Mouse (Mus musculus): ENCODE measurements around the gene Tnrc6b. TPM values are rescaled to one million over a fixed set of nuclear protein-coding genes. Genes with fewer than 3 reads are reported as not detected.

Tnrc6b gene
- polyA plus RNA-seq, 1 experiment from 2014 or later, result 20.7 TPM

DNA sequence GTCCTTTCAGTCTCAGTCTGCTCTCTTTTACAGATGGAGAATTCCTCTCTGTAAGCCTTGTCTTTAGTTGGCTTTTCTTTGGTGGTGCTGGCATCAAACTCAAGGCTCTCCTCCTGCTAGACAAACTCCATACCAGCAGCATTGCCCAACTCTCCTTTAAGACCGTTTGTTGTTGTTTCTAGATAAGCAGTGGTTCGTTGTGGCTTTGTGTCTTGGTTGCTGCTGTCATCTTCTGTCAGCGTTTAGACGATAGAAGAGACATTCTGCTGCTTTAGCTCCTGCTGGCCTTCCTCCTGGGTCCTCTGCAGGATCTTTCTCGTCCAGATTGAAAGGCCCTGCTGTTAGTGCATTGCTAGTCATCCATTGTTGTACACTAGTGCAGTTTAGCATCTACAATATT lies 37.9 kb downstream of the Tnrc6b start:
- Histone ChIP-seq H3K4me2 (replicated peaks) (no peak overlapping the region), H3K9me3 (no peaks in the 10 kb centered on the region), H3K4me1 (replicated peaks) (no peaks in the 10 kb centered on the region), H3K27ac (no peak overlapping the region), H3K9ac (no peak overlapping the region), H3K27me3 (replicated peaks) (no peaks in the 10 kb centered on the region), H3K4me3 (replicated peaks) (no peak overlapping the region), H3K36me3 (no peaks in the 10 kb centered on the region)
- WGBS, result 63% methylated on average over 5 of the region's 5 CpGs
- ATAC-seq, result no peak

DNA sequence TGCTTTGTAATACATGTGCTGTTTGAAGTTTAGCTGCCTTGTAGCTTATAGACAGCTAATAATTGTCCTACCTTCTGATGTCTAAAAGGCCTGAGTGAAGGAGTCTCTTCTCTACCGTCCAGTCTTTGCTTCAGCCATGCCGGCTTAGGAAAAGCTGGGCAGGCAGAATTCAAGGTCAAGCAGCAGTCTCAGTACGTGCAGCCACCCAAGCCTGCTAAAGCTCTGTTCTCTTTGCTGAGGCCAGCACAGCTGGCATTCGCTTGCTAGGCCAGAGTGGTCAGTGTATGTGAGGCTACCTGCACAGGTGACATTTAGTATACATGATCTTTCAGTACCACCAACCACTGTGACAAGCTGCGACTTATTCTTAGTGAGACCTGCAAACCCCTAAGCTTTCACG lies 42.2 kb downstream of the Tnrc6b start:
- ATAC-seq, result no peak
- Histone ChIP-seq H3K9ac (no peak overlapping the region), H3K27ac (no peak overlapping the region), H3K4me2 (replicated peaks) (no peak overlapping the region), H3K4me3 (replicated peaks) (no peak overlapping the region), H3K27me3 (replicated peaks) (no peaks in the 10 kb centered on the region), H3K9me3 (no peaks in the 10 kb centered on the region), H3K36me3 (no peaks in the 10 kb centered on the region), H3K4me1 (replicated peaks) (no peaks in the 10 kb centered on the region)
- 75% methylated on average over 6 of the region's 6 CpGs for WGBS

DNA sequence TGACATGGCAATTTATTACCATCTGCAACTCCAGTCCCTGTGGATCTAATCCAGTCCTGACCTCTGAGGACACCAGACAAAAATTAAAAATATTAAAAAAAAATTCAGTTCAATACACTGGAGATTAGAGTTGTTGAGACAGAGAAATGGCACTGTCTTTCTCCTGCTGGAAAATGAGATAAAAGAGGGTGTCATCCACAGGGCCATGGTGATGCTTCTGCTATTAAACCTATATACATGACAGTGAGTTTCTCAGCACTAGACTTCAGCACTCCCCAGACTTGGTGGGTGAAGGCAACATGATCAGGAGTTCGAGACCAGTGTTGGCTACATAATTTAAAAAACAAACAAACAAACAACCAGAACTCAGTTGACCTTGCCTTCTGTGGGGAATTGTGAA lies 43.0 kb downstream of the Tnrc6b start:
- no peak overlapping the region for H3K4me2 ChIP-seq (replicated peaks)
- H3K9ac ChIP-seq, result no peak overlapping the region
- H3K9me3 ChIP-seq, result no peaks in the 10 kb centered on the region
- no peaks in the 10 kb centered on the region for H3K4me1 ChIP-seq (replicated peaks)
- no peak overlapping the region for H3K27ac ChIP-seq
- 100% methylated on average over 1 of the region's 1 CpGs for WGBS
- H3K36me3 ChIP-seq, result no peaks in the 10 kb centered on the region
- no peak for ATAC-seq
- no peak overlapping the region for H3K4me3 ChIP-seq (replicated peaks)
- H3K27me3 ChIP-seq (replicated peaks), result no peaks in the 10 kb centered on the region

DNA sequence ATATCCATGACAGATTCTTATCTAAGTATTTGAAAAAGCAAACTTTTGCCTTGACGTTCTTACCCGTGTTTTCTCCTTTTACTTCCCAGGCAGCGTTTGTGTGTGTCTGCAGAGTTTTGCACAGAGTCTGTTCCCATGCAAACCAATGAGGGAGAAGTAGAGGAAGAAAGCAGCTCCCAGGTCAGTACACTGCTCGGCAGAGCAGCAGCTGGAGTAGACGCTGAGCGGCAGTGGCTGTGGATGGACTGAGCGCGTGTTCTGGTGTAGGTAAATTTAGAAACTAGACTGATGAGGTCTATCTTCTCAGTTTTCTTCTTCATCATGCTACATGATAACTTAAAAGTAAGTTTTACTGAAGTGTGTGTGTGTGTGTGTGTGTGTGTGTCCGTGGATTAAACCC lies 48.3 kb downstream of the Tnrc6b start:
- Histone ChIP-seq H3K4me3 (replicated peaks) (no peak overlapping the region), H3K27ac (no peak overlapping the region), H3K36me3 (no peaks in the 10 kb centered on the region), H3K27me3 (replicated peaks) (no peaks in the 10 kb centered on the region), H3K9me3 (no peaks in the 10 kb centered on the region), H3K4me1 (replicated peaks) (no peaks in the 10 kb centered on the region), H3K9ac (no peak overlapping the region), H3K4me2 (replicated peaks) (no peak overlapping the region)
- 87% methylated on average over 9 of the region's 9 CpGs for WGBS
- ATAC-seq, result no peak

DNA sequence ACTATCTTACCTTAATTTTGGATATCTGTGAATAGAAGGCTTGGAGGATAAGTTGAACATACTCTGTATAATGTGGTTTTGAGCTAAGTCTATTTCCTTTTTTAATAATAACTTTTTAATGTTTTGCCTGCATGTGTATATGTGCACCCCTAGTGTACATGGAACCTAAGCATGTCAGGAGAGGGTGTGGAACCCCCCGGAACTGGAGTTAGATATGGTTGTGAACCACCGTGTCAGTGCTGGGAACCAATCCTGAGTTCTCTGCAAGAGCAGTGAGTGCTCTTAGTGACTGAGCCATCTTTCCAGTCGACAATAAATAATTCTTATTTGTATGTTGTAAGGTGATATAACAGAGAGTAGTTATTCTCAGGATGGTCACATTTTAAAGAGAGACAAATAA lies 49.4 kb downstream of the Tnrc6b start:
- H3K9ac ChIP-seq, result no peak overlapping the region
- no peak overlapping the region for H3K4me3 ChIP-seq (replicated peaks)
- no peak for ATAC-seq
- no peak overlapping the region for H3K4me2 ChIP-seq (replicated peaks)
- no peaks in the 10 kb centered on the region for H3K9me3 ChIP-seq
- no peaks in the 10 kb centered on the region for H3K36me3 ChIP-seq
- 85% methylated on average over 3 of the region's 3 CpGs for WGBS
- H3K4me1 ChIP-seq (replicated peaks), result no peaks in the 10 kb centered on the region
- H3K27ac ChIP-seq, result no peak overlapping the region
- H3K27me3 ChIP-seq (replicated peaks), result no peaks in the 10 kb centered on the region

DNA sequence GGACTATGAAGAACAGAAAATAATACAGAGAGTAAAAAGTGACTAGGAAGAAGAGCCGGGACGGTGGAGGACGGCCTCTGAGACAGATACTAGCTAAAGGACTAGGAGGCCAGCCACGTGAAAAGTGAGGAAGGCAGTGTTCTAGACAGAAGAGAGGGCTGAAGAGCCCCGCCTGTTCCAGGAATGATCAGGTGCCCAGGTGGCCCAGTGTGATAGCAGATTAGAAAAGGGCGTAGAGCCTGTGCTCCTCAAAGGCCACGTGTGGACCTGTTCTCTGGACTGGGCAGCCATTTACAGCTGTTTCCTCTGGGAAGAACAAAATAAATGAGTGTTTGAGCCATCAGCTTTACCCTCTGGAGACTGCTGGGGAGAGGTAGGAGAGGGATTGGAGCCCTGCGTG lies 49.8 kb downstream of the Tnrc6b start:
- no peak overlapping the region for H3K27ac ChIP-seq
- ATAC-seq, result peak; percentile 88

DNA sequence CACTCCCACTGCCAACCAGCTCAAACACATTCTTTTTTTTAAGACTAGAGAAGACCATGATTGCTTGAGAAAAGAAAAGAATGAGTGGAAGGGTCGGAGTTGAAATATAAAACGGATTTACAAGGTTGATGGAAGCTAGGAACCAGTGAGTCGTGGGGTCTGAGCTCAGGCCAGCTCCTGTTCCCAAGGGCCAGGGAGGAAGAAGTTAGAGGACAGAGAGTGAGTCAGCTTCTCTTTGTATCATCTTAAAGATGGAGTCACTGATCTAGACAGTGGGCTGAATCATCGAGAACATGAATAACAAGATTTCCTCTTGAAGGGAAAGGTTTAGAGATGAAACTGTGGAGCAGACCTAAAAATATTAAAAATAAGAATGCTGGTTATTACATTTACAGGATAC lies 51.5 kb downstream of the Tnrc6b start:
- no peak overlapping the region for H3K27ac ChIP-seq
- 88% methylated on average over 4 of the region's 4 CpGs for WGBS
- no peaks in the 10 kb centered on the region for H3K36me3 ChIP-seq
- no peak overlapping the region for H3K9ac ChIP-seq
- no peaks in the 10 kb centered on the region for H3K9me3 ChIP-seq
- H3K27me3 ChIP-seq (replicated peaks), result no peaks in the 10 kb centered on the region
- H3K4me3 ChIP-seq (replicated peaks), result no peak overlapping the region
- no peak overlapping the region for H3K4me2 ChIP-seq (replicated peaks)
- H3K4me1 ChIP-seq (replicated peaks), result no peaks in the 10 kb centered on the region
- no peak for ATAC-seq

More for the DNA sequence above, 49.8 kb downstream of the Tnrc6b start:
- Histone ChIP-seq H3K9me3 (no peaks in the 10 kb centered on the region), H3K4me1 (replicated peaks) (no peaks in the 10 kb centered on the region), H3K4me2 (replicated peaks) (no peak overlapping the region), H3K4me3 (replicated peaks) (no peak overlapping the region), H3K9ac (no peak overlapping the region), H3K36me3 (no peaks in the 10 kb centered on the region), H3K27me3 (replicated peaks) (no peaks in the 10 kb centered on the region)
- WGBS, result 67% methylated on average over 8 of the region's 8 CpGs

DNA sequence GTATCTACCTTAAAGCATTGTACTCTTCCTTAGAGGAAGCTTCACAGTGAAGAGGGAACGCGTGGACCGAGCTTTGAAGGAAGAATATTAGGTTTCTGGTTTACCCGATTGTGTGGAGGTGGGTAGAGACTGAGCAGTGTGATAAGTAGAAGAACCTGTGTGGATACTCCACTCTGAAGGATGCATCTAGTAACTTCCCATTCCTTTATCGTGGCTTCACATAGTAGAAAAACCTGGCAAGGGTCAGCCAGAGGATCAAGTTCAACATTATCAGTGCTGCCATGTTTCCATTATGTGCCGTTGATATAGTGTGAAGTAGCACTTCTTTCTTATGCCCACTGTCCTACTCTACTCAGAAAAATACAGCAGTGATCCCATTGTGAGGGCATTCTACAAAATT lies 53.6 kb downstream of the Tnrc6b start:
- no peaks in the 10 kb centered on the region for H3K9me3 ChIP-seq
- no peaks in the 10 kb centered on the region for H3K4me1 ChIP-seq (replicated peaks)
- H3K4me3 ChIP-seq (replicated peaks), result no peak overlapping the region
- H3K4me2 ChIP-seq (replicated peaks), result no peak overlapping the region
- no peaks in the 10 kb centered on the region for H3K36me3 ChIP-seq
- H3K9ac ChIP-seq, result no peak overlapping the region
- H3K27me3 ChIP-seq (replicated peaks), result no peaks in the 10 kb centered on the region
- no peak for ATAC-seq
- WGBS, result 95% methylated on average over 6 of the region's 6 CpGs
- H3K27ac ChIP-seq, result no peak overlapping the region

DNA sequence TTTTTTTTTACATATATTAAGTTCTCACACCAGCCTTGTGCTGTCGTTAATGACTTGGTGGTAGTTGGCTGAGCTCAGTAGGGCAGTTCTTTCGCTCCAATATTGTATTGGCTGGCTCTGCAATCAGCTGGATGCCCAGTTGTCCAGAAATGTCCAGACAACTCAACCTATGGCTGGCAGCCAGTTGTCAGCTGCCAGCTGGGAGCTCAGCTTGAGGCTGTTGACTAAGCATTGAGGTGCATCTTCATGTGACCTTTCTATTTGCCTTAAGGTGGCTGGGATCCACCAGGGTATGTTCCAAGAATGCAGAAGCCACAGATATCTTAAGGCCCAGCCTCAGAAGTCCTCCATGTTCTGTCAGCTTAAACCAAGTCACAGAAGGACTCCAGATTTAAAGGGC lies 54.3 kb downstream of the Tnrc6b start:
- Histone ChIP-seq H3K36me3 (no peaks in the 10 kb centered on the region), H3K9ac (no peak overlapping the region), H3K9me3 (no peaks in the 10 kb centered on the region), H3K4me1 (replicated peaks) (no peaks in the 10 kb centered on the region), H3K4me2 (replicated peaks) (no peak overlapping the region), H3K27me3 (replicated peaks) (no peaks in the 10 kb centered on the region), H3K4me3 (replicated peaks) (no peak overlapping the region), H3K27ac (no peak overlapping the region)
- ATAC-seq, result no peak
- 93% methylated on average over 2 of the region's 2 CpGs for WGBS

DNA sequence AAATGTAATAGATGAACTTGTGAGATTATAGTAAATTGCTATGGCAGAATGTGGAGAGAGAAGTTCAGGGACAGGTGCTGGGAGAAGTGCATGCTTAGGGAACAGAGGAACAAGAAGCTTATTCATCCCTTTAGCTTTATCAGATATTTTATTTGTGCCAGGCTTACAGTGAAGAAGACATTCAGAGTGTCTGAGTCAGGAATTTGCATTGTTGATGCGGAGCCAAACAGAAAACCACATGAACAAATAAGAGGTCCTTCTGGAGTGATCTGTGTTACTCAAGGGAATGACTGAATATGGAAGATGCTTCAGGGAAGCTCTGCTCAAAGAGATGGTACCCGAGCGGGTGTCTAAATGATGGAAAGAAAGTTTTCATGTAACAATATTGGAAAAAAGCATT lies 57.1 kb downstream of the Tnrc6b start:
- Histone ChIP-seq H3K27me3 (replicated peaks) (no peaks in the 10 kb centered on the region), H3K4me2 (replicated peaks) (no peak overlapping the region), H3K4me3 (replicated peaks) (no peak overlapping the region), H3K36me3 (no peaks in the 10 kb centered on the region), H3K27ac (no peak overlapping the region), H3K9ac (no peak overlapping the region), H3K9me3 (no peaks in the 10 kb centered on the region), H3K4me1 (replicated peaks) (no peaks in the 10 kb centered on the region)
- no peak for ATAC-seq
- 93% methylated on average over 3 of the region's 3 CpGs for WGBS

DNA sequence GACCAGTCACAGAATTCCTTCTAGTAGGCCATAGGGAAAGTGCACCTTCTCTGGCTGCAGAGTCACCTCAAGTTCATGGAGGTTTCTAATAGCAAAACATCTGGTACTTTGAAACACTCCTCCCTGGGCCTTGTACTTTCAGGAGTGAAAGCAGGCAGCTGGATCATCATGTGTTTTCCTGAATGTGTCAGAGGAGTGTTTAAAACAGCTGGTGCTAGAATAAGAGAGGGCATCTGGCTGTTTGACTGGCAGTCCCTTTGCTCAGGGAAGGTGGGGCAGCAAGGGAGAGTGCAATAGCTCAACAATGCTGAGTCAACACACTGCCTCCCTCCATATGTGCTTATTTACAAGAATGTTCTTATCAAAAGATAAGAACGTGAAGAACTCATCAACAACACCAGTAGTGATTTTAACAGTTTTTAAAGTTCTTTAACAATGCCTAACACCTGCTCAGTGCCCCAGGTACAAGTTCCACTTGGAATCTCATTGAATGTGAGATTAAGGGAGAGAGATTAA lies 60.9 kb downstream of the Tnrc6b start:
- H3K9ac ChIP-seq, result no peak overlapping the region
- H3K36me3 ChIP-seq, result no peaks in the 10 kb centered on the region
- H3K27ac ChIP-seq, result no peak overlapping the region
- no peak overlapping the region for H3K4me2 ChIP-seq (replicated peaks)
- H3K9me3 ChIP-seq, result no peaks in the 10 kb centered on the region
- 13% methylated on average over 1 of the region's 1 CpGs for WGBS
- H3K4me3 ChIP-seq (replicated peaks), result no peak overlapping the region
- no peaks in the 10 kb centered on the region for H3K4me1 ChIP-seq (replicated peaks)
- H3K27me3 ChIP-seq (replicated peaks), result no peaks in the 10 kb centered on the region
- no peak for ATAC-seq

DNA sequence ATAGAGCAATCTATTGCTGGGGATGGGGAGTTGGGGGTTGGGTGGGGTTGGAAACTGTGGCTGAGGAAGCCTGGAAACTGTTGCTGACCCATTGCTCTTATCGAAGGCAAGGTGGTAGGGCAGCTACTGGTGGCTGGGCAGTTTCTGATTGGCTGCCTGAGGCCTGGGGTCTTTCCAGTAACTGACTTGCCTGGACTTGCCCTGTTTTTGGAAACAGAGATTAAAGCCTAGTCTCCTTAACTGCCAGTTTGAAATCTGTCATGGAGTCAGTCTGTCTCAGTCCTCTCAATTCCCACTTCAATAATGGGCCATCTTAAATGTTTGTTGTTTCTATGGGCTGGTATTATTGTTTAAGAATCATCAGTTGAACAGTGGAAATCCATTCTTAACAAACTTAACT lies 63.6 kb downstream of the Tnrc6b start:
- no peak overlapping the region for H3K4me2 ChIP-seq (replicated peaks)
- H3K4me1 ChIP-seq (replicated peaks), result no peaks in the 10 kb centered on the region
- H3K4me3 ChIP-seq (replicated peaks), result no peak overlapping the region
- H3K9me3 ChIP-seq, result no peaks in the 10 kb centered on the region
- H3K27ac ChIP-seq, result no peak overlapping the region
- no peaks in the 10 kb centered on the region for H3K36me3 ChIP-seq
- WGBS, result 95% methylated on average over 1 of the region's 1 CpGs
- no peak for ATAC-seq
- H3K9ac ChIP-seq, result no peak overlapping the region
- no peaks in the 10 kb centered on the region for H3K27me3 ChIP-seq (replicated peaks)

DNA sequence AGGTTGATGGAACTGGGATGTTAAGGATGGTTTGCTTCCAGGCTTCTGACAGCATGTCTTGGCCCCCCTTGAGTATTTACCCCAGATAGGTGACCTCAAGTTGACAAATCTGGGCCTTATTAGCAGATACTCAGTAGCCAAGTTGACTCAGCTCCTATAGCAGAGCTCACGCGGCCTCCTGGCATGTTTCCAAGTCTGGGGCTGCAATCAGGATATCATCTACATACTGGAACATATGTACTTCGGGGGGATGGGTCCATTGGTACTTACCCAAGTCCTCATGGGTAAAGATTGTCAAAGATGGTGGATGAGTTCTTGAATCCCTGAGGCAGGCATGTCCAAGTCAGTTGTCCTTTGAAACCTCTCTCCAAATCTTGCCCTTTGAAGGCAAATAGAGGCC lies 67.9 kb downstream of the Tnrc6b start:
- no peak for ATAC-seq
- Histone ChIP-seq H3K4me1 (replicated peaks) (no peaks in the 10 kb centered on the region), H3K27ac (no peak overlapping the region), H3K9me3 (no peaks in the 10 kb centered on the region), H3K27me3 (replicated peaks) (no peaks in the 10 kb centered on the region), H3K9ac (no peak overlapping the region), H3K4me2 (replicated peaks) (no peak overlapping the region), H3K36me3 (no peaks in the 10 kb centered on the region), H3K4me3 (replicated peaks) (no peak overlapping the region)
- WGBS, result 69% methylated on average over 3 of the region's 3 CpGs
